Mouse (Mus musculus): ENCODE results near the gene Tmem100. TPM values are rescaled to one million over a fixed set of nuclear protein-coding genes. Genes with fewer than 3 reads are reported as not detected.

Gene Tmem100
- total RNA-seq, 2 experiments from 2014 or later: 14.5 to 16.1 TPM

DNA sequence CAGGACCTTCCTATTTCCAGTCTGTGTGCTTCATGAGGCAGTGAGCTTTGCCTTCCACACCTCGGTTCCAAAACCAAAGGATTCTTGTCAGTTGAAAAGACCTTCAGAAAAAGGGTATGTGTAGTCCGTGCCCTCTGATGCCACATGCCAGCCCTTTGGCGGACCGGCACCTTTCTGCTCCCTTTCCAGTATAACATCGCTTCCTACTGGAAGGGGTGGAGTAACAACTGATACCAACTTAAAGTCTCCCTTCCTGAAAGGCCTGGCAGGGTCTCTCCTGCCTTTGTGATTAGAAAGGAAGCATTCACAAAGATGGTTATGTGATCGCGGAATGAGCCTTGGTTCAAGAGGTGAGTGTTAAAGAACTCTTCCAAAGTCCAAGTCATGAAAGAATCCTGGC, 19.9 kb downstream of the Tmem100 start:
- no peak for DNase-seq (ENCODE audit: low spot score in 2 of 2)
- intact Hi-C loops (cut with DNase I): no loop called here

DNA sequence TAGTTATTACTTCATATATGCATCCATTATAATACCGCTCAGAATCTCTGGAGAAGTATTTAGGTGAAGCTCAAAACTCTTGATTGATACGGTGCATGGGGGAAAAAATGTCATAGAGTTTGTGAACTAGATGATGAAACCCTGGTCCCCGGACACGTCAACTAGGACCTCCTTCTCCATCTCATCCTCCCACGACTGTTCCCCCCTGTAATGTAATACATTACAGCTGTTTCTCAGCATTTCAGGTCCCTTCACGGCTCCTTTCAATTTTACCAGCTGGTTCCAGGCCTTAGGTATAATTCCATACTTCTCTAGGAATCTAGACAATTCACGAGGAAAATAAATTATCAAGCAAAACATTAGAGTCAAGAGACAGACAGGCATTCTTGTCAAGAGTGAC, 22.6 kb downstream of the Tmem100 start:
- intact Hi-C loops (cut with DNase I): no loop called here
- no peak for DNase-seq (ENCODE audit: low spot score in 2 of 2)

DNA sequence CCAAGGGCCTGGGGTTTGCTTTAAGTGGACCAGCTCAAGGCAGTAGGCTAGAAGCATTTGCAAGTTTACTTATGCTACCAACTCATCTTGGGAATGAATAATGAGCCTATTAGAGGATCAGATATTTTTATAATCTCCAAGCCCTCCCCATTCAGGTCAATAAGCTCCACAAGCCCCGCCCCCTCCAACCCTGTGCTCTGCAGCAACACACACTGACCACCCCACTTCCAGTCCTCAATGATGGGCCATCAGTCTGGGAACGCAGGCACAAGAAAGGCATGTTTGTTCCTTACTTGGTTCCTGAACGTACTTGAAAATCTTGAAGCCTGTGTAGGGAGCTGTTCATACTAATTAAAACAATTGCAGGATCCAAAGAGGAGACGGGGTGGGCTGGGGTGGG, 23.7 kb downstream of the Tmem100 start:
- intact Hi-C loops (cut with DNase I): no loop called here
- no peak for DNase-seq (ENCODE audit: low spot score in 2 of 2)

DNA sequence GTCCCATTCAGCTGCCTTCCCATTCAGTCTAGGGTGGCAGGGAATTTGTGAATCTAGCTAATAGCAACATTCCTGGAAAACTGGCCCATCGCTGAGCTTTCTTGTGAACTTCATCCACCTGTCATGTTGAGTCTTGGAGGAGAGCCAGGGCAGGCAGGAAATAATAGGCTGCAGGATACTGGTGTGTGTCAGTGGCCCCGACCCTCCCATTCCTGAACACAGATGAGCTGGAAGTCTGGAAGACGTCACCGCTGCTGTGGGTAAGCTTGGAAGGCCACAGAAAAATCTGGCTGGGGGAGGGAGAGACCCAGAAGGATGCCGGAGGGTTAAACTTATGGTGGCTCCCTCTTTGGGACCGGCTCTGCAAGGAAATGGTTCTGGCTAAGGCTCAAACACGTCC, 24.3 kb downstream of the Tmem100 start:
- intact Hi-C loops (cut with DNase I): no loop called here
- DNase-seq (ENCODE audit: low spot score in 2 of 2): no peak

DNA sequence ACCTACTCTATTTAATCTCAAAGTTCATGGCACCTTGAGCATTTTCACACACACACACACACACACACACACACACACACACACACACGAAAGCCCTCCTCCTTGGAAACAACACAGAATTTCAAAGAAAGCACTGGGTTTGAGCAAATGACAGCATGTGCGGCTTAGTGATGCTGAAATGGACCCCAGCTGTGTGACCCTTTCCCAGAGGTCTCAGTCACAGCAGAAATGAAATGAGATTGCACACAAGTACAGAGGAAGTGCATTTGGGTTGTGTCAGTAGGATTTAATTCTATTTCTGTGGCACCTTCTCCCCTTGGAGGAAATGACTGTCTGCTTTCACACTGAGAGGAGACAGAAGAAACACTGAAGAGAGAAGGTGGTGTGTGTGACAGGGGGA, 26.9 kb downstream of the Tmem100 start:
- DNase-seq (ENCODE audit: low spot score in 2 of 2): no peak
- intact Hi-C loops (cut with DNase I): no loop called here

DNA sequence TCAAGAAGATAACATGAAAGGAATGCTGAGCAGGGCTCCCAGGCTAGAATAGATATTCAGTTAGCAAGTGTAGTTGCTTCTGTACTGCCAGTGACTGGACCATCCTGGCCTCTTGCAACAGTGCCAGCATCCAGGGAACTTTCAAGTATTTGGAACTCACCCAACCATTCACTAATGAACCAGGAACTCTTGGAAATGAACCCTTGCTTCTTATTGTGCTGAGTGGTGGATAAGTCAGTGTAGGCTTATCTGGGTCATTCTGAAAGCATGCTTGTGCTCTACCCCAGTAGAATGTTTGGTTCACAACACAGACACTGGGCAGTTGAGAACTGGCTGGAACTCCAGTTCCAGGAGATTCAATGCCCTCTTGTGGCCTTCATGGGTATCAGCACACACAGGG, 29.1 kb downstream of the Tmem100 start:
- DNase-seq (ENCODE audit: low spot score in 2 of 2): no peak
- intact Hi-C loops (cut with DNase I): no loop called here

DNA sequence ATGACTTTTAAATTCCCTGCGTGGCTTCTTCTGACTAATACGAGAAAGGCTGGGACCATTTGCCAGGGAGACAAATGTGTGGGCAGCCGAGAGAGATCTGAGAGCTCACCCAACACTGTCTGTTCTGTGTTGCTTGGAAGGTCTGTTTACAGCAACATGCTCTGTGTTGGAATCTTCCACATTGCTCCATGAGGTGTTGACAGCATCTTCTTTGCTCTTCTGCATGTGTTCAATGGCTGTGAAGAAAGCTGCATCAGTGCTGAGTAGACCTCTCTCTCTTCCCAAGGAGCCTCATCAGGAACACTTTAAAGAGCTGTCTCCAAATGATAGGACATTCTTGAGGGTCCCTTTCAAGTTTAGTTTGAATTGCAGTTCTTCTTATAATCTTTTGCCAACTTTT, 32.5 kb downstream of the Tmem100 start:
- DNase-seq (ENCODE audit: low spot score in 2 of 2): no peak
- intact Hi-C loops (cut with DNase I): no loop called here

DNA sequence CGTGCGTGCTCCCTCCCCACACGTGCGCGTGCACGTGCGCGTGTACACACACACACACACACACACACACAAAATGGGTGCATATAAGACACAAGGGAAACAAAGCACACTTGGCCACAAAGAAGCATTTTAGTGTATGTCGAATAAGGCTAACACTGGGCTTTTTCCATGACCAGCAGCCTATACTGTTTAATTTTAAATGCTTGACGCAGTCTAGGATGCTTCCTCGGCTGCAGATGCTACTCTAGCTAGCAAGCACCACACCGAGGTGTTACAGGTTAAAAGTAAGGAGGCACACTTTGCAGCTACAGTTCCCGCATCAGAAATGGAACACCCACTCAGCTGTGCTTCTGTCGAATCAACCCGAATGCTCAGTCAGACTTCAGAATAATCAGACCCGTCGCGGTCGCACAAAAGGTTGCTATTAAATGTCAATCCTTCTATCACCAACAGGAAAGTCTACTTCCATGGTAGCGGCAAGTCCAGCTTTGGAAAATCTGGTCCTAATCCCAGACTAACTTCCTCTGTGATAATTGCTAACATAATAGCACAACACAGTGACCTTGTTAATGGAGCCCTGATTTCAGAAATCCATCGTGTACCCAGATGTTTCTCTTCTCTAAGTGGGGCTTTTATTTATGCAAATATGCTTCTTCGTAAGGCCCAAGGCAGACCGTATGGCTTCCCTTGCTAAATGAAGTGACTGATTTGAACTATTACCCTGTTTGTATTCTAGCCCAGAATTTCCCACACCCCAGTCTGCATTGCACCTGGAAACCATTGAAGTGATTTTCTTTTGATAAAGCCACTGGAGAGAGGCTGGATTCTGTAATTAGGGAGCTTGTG, 36.5 kb downstream of the Tmem100 start:
- intact Hi-C loops (cut with DNase I): no loop called here
- DNase-seq (ENCODE audit: low spot score in 2 of 2): no peak

DNA sequence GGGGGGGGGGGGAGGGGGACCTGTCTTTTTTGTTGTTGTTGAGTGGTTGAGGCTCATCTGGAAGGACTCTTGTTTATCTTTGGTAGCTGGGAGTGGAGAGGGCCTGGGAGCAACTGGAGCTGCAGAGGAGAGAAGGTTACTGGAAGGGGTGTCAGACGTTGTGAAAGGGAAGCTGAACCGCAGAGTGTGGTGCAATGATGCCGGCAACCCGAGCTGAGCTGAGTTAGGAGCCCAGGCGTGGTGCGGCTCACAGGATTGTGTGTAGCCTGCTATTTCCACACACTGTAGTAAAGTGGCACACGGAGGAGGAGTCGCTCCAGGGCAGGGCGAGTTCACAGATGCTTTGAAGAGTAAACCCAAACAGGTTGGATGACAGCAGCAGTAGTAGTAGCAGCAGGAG, 41.6 kb downstream of the Tmem100 start:
- DNase-seq (ENCODE audit: low spot score in 2 of 2): no peak
- intact Hi-C loops (cut with DNase I): no loop called here

DNA sequence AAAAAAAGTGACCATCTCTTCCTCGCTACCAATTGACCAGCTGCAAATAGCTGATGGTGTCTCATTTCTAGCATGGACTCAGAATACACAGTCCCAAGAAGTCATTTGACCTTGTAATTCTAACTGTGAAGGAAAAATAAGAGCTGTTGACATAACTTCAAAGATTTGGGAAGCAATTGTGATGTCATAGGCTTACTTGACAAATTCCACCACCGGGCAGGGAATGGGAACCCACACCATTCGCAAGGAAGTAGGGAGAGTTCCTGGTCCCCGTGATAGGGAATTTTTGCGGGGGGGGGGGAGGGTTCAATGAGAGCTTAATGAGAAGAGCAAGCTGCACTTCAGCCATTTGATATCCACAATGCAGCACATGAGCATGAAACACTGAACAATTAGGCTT, 43.1 kb downstream of the Tmem100 start:
- no peak for DNase-seq (ENCODE audit: low spot score in 2 of 2)
- intact Hi-C loops (cut with DNase I): no loop called here

DNA sequence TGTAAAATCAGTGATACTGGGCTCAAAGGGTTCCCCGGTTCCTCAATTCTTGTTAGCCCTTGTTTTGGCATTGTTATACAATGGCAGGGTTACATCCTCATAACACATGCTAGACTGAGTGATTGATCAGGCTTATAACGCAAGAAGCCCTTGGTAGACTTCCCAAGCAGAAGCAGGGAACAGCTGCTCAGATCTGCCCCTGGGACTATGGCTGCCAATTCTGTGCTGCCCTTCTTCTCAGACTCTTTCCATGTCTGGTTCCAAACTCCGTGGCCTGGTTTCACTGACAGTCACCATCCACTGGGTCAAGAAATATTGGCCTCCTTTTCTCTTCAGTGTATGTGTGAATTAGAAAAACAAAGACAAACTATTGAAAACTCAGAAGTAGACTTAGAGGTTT, 46.5 kb downstream of the Tmem100 start:
- intact Hi-C loops (cut with DNase I): no loop called here
- no peak for DNase-seq (ENCODE audit: low spot score in 2 of 2)

DNA sequence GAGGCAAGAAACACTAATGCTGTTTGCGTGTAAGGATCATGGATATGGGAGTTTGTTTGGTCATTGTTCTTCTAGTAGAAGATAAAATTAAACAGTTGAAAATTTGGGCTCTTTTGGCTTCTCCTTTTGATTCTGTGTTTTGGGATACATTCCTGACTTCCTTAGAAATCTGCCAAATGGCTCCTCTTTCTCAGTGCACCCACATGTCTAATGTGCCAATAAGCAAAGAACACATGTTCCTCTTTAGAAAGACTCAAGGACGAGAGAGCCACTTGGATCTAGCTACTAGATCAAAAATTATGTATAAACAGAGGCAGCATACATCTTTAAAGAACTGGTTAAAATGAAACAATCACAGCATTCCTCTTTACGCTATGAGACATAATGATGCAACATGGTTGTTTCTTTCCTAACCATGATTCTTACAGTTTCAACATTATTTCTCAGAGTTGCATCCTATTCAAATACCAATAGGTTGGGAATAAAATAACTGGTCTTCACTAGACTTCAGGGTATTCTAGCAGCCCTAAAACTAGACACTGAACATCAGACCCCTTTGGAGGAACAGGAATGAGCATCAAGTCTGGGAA, 50.6 kb downstream of the Tmem100 start:
- intact Hi-C loops (cut with DNase I): no loop called here
- no peak for DNase-seq (ENCODE audit: low spot score in 2 of 2)

DNA sequence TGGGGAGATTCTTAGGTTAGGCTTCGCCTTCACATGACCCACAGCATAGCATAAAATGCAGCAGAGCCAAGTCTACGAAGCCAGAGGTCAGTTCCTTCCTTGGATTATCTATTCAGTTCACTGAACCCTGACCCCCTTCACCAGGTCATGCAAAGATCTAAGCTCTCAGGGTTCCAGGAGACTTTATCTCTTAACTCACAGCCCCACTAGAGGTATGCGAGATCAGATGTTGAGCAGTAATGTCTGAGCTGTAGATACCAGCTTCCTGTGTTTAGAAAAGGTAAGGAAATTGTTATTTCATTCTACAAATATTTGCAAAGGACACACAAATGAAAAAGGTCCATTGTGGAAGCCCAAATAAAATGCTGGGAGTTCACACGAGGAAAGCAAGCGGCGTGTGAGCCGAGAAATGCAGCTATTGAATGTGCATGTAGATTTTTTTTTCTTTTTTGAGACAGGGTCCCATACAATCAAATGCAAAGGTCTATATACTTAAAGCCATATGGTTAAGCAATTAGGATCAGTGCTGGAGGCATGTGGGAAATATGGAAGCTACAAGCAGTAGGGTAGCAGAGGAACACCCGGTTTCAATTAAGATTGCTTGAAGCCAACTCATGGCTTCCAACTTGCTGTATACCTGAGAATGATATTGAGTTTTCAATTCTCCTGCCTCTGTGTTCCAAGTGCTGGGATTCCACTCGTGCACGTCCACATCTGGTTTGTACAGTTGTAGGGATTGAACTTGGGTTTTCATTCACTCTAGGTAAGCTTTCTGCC, 51.9 kb downstream of the Tmem100 start:
- DNase-seq (ENCODE audit: low spot score in 2 of 2): no peak
- intact Hi-C loops (cut with DNase I): no loop called here

DNA sequence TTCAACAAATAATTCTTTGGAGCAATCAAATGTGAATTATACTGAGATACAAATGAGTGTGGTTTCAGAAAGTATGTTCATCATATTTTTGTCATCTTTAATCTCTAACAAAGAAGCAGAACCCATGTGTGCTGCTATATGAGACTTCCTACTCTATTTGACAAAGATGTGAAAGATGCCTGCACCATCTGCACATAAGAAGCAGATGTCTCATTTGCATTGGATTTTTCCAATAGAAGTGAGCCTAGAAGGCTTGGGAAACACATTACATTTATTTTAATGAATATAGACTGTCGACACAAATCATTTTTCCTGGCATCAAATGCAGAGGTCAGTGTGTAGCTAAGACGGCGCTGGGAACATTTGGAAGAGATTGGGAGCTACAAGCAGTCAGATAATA, 52.9 kb downstream of the Tmem100 start:
- no peak for DNase-seq (ENCODE audit: low spot score in 2 of 2)
- intact Hi-C loops (cut with DNase I): no loop called here

DNA sequence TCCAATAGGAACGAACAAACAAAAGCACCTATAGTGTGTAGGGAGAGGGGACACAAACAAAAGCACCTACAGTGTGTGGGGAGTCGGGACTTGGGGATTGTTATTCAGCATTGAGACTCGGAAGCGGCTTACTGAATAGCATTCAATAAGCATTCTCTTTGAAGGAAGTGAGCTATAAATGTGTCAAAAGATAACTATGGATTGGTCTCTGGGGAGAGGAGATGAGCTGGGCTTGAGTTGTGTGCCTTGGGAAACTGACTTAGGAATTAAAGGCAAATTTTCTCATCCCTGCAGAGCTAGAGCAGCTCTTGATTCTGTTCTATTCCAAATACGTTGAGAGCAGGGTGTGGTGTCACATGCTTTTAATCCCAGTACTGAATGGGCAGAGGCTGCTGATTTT, 54.0 kb downstream of the Tmem100 start:
- DNase-seq (ENCODE audit: low spot score in 2 of 2): no peak
- intact Hi-C loops (cut with DNase I): no loop called here

Other genes with a start within 250 kb of the Tmem100 start
- 1 to 10 TPM in 1 of 2 experiments, under 1 TPM in 1; 0.79 to 1.1 TPM for gene Pctp, start 27.5 kb upstream of the Tmem100 start, total RNA-seq (2021)
- 1 to 10 TPM; 3.6 to 4.4 TPM for gene Gm45716, start 157.3 kb downstream of the Tmem100 start, total RNA-seq (2021)
- 100 to 1,000 TPM; 215 to 239 TPM for gene Mmd, start 219.1 kb downstream of the Tmem100 start, total RNA-seq (2021)

Measured in left cerebral cortex, postnatal 36 days (tissue).